Mouse (Mus musculus) bone marrow, adult 2 months (tissue): Measurements from ENCODE around the gene Plekhg1.

Experiments used
- CTCF ChIP-seq: fragments of 200-500 bp; IDR thresholded peaks from 2 replicates; pipeline ENCODE4 v1.5.1; 2011; ENCODE audit warnings: low read length, control low read depth; ENCODE audit not compliant: control insufficient read depth, insufficient read depth
- POLR2A ChIP-seq: fragments of 200-500 bp; IDR thresholded peaks from 2 replicates; pipeline ENCODE4 v1.6.1; 2011; ENCODE audit warnings: low read depth, mild to moderate bottlenecking, control low read depth, low read length, borderline replicate concordance; ENCODE audit not compliant: control insufficient read depth

DNA sequence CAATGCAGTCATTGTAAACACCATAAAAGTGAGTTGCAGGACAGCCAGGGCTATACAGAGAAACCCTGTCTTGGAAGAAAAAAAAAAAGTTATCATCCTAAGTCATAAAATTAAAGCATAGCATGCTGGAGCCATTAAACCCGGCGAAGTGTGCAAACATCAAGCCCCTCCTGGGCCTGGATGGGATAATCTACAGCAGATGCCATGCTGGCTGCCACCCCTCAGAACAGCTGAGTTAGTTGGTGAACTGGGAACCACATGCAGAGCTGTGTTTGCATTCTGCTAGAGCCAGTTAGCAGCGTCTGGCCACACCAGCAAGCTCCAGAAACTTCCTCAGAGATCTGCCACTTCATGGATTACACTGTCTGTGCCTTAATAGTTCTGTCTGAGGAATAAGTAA lies 3.1 kb upstream of the Plekhg1 start:
- TF ChIP-seq POLR2A (no peak), CTCF (no peak)
